Mouse (Mus musculus) small intestine, adult 10 weeks (tissue): ENCODE results near the gene 1700123O20Rik. TPM values are rescaled to one million over a fixed set of nuclear protein-coding genes. Genes with fewer than 3 reads are reported as not detected.

Experiments used
- polyA plus RNA-seq: library from polyadenylated mRNA; stranded (reverse); fragments of 350-450 nt; fragmentation: Illumina TruSeq; extraction: RNeasy Lipid Tissue Mini Kit (QIAGEN cat#74804); gene quantifications from one replicate; pipeline ENCODE4 v1.2.3, GENCODE M21; 2014; ENCODE audit warnings: low replicate concordance

Gene 1700123O20Rik
- 21.3 TPM for polyA plus RNA-seq

GRCm38 (mm10) chr14:54686063-54686521 lies at the start of gene 1700123O20Rik:
Gene 1700123O20Rik, plus strand, starts transcription at chr14:54686216.

GRCm38 (mm10) chr14:54640946-54641304 lies 45.1 kb upstream of the 1700123O20Rik start, which contains the start of gene Gm17606:
Gene Gm17606, plus strand, starts transcription at chr14:54640952.

GRCm38 (mm10) chr14:54641305-54641969 lies 44.6 kb upstream of the 1700123O20Rik start, which contains the start of gene Cdh24:
Gene Cdh24, minus strand, starts transcription at chr14:54641364.

GRCm38 (mm10) chr14:54686522-54687143 lies 617 bp downstream of the 1700123O20Rik start, which contains the start of gene Acin1:
Gene Acin1, minus strand, starts transcription at chr14:54686931.

GRCm38 (mm10) chr14:54698733-54699132 lies 12.7 kb downstream of the 1700123O20Rik start, which contains the start of gene Gm29776:
Gene Gm29776, minus strand, starts transcription at chr14:54698833.

GRCm38 (mm10) chr14:54712074-54712473 lies 26.1 kb downstream of the 1700123O20Rik start, which contains the start of gene Cebpe:
Gene Cebpe, minus strand, starts transcription at chr14:54712174.

Other genes with a start within 250 kb of the 1700123O20Rik start
- gene Lrp10, start 222.1 kb upstream of the 1700123O20Rik start, polyA plus RNA-seq: 4.1 TPM
- gene Rem2, start 210.1 kb upstream of the 1700123O20Rik start, polyA plus RNA-seq: not detected
- 14.8 TPM for gene Prmt5, start 168.7 kb upstream of the 1700123O20Rik start, polyA plus RNA-seq
- gene Haus4, start 131.6 kb upstream of the 1700123O20Rik start, polyA plus RNA-seq: 5.1 TPM
- 1.0 TPM for gene Ajuba, start 108.7 kb upstream of the 1700123O20Rik start, polyA plus RNA-seq
- gene 4931414P19Rik, start 80.2 kb upstream of the 1700123O20Rik start, polyA plus RNA-seq: 1.3 TPM
- gene Psmb5, start 68.2 kb upstream of the 1700123O20Rik start, polyA plus RNA-seq: 0.52 TPM
- gene Psmb11, start 64.8 kb upstream of the 1700123O20Rik start, polyA plus RNA-seq: not detected
- gene Gm17606, start 45.3 kb upstream of the 1700123O20Rik start, polyA plus RNA-seq: not detected
- not detected for gene Cdh24, start 44.9 kb upstream of the 1700123O20Rik start, polyA plus RNA-seq
- 101 TPM for gene Acin1, start 715 bp downstream of the 1700123O20Rik start, polyA plus RNA-seq
- gene Gm29776, start 12.6 kb downstream of the 1700123O20Rik start, polyA plus RNA-seq: not detected
- not detected for gene Cebpe, start 26.0 kb downstream of the 1700123O20Rik start, polyA plus RNA-seq
- 32.0 TPM for gene Slc7a8, start 95.7 kb downstream of the 1700123O20Rik start, polyA plus RNA-seq
- gene Rnf212b, start 127.9 kb downstream of the 1700123O20Rik start, polyA plus RNA-seq: not detected
- 3.3 TPM for gene Homez, start 184.7 kb downstream of the 1700123O20Rik start, polyA plus RNA-seq
- 3.3 TPM for gene Ppp1r3e, start 191.3 kb downstream of the 1700123O20Rik start, polyA plus RNA-seq
- 12.5 TPM for gene Bcl2l2, start 197.2 kb downstream of the 1700123O20Rik start, polyA plus RNA-seq
- not detected for gene Gm20521, start 197.2 kb downstream of the 1700123O20Rik start, polyA plus RNA-seq
- 46.7 TPM for gene Pabpn1, start 206.3 kb downstream of the 1700123O20Rik start, polyA plus RNA-seq
- gene Slc22a17, start 226.9 kb downstream of the 1700123O20Rik start, polyA plus RNA-seq: 0.22 TPM
- not detected for gene Efs, start 239.9 kb downstream of the 1700123O20Rik start, polyA plus RNA-seq
- gene Il25, start 246.5 kb downstream of the 1700123O20Rik start, polyA plus RNA-seq: not detected